Mouse (Mus musculus): ENCODE results near the gene Gucy2d.

The Gucy2d gene

DNA sequence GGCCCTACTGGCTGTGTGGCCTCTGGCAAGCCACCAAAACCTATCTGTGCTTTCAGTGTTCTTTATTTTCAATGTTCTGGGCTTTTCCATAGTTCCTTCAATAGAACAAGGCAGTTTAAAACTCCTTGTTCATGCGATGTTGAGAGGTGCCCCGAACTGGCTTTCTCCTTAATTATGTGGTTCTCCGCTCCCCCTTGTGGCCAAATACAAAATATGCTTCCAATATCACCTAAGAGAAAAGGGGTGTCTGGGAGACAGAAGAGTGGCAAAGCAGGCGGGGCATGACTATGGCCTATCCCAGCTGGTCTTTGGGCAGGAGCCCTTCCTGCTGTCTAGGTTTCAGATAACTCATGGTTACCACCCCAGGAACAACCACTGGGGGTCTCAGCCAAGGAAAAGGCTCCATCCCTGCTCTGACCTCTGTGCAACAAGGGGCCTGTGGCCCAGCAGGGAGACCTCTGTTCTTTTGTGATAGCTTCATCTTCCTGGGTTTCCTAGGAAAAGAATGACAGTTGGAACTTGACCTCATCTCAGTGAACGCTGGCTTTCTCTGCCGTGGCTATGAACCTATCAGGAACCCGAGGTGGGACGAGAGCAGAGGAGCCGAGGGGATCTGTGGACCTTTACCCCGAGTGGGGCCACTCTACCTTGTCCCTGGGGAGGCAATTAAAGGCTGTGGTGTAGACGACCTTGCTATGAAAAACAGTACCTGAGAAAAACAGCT, 7.5 kb downstream of the Gucy2d start:
- no peak for DNase-seq (ENCODE audit: low spot score in 2 of 2)

DNA sequence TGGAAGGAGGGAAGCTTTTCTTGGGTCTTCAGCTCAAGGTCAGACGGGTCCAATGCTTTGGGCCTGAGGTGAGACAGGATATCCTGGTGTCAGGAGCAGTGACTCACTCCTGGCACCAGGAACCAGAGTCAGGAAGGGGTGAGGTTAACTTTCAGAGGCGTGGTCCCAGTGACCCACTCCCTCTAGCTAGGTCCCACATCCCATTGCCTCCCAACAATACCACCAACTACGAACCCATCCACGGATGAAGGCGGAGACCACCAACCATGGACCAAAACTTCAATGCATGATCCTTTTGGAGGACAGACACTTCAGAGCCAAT, 8.1 kb downstream of the Gucy2d start:
- no peak for DNase-seq (ENCODE audit: low spot score in 2 of 2)

DNA sequence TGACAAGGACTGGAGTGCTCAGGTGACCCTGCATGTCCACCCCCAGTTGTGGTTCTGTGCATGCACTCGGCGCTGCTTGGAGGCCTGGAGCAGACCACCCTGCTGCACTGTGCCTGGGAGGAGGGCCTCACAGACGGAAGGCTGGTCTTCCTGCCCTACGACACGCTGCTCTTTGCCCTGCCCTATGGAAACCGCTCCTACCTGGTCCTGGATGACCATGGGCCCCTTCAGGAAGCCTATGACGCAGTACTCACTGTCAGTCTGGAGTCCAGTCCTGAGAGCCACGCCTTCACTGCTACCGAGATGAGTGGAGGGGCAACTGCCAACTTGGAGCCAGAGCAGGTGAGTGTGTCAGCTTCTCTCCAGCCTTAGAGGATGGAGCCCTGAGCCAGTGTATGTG, 9.5 kb downstream of the Gucy2d start:
- no peak for DNase-seq (ENCODE audit: low spot score in 2 of 2)

DNA sequence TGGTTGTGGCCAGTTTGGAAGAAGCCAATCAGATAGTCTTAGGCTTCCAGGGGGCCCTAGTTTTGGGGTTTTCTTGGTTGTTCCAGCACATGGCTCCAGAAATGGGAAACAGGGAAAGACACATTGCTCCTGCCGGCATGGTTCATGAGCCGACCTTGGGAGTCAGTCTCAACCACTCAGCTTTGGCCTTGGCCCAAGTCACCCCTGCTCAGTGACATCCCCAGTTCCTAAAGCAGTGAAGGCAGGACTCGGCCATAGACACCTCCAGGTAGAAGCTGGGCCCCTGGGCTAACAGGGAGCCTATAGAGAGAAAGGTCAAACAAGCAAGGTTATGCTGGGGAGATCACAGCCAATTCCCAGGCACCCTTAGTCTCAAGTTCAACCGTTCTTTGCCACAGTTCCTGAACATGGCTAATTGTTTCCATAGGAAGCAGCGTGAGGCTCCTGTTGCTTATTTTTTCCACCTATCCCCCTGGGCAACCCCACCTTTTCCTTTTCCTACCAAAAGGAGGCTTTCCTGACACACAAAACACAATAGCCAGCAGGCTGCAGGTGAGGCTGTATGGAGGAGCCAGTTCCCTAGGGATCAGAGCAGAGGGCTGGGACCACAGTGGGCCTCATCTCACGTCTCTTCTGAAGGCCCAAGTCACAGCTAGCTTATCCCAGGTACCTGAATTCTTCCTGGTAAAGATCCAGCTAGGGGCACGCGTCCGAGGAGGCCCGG, 14.3 kb downstream of the Gucy2d start:
- no peak for DNase-seq (ENCODE audit: low spot score in 2 of 2)

DNA sequence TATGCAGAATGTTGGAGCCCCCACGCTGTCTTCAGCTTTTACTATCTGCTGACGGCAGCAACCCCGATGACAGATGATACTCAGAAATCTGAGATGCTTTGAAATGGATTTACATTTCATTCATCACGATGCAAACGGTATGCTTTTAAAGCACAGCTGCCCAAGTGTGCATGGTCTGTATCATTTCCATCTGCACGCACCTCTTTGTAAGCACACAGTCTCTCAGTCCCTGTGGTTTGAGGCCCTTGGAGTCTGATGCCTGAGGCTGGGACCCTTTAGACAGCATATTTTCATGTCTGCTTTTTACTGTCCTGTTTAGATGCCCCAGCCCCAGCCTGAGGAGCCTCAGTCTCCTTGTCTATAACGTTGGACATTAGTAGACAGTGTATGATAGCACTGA, 20.1 kb downstream of the Gucy2d start:
- no peak for DNase-seq (ENCODE audit: low spot score in 2 of 2)

DNA sequence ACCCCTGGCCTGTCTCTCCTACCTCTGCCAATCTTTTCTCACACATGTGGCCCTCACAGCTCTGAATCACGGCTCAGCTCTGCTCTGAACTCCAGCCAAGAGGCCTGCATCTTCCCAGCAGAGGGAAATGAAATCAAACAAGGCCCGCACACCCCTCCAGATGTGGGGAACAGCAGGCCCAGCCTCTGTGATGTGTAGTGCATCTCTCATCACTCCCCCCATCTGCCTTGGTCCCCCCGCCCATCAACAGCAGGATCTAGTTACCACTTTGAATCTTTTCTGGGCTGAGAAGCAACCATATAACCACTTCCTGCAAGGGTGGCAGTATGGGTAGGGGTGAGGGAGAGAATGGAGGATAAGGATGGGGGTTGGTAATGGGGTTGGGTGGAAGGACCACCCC, 28.9 kb downstream of the Gucy2d start:
- DNase-seq (ENCODE audit: low spot score in 2 of 2): no peak

DNA sequence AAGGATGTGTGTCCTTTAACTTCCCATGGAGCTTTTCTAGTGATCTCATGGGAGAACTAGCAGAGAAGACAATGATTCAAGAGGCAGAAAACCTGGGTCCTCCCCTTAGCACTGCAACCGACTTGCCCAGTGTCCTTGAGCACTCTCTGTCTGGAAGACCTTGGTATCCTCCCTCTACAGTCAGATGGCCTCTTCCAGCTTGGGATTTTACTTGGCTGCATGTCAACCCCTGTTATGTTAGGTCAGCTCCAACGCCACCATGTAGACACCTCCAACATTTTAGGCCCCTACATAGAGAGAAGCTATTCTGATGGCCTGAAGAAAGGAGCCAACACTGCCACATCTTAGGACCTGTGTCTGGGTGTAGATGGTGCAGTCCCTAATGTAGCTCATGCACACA, 32.3 kb downstream of the Gucy2d start:
- no peak for DNase-seq (ENCODE audit: low spot score in 2 of 2)

DNA sequence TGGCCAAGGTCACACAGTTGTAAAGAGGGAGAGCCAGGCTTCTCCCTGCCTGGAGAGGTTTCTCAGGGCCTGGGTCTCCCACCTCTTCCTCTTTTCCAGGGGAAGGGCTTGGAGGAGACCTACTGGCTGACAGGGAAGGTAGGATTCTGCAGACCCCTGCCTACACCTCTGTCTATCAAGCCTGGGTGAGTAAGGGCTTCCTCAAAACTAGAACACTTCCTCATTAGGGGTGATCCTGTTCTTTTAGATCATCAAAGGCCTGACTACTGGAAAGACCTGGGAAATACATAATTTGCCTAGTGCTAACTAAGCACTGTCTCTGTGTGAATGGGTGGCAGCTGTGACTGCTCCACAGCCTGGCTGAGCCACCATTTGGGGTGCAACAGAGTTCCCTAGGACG, 34.3 kb downstream of the Gucy2d start:
- no peak for DNase-seq (ENCODE audit: low spot score in 2 of 2)

DNA sequence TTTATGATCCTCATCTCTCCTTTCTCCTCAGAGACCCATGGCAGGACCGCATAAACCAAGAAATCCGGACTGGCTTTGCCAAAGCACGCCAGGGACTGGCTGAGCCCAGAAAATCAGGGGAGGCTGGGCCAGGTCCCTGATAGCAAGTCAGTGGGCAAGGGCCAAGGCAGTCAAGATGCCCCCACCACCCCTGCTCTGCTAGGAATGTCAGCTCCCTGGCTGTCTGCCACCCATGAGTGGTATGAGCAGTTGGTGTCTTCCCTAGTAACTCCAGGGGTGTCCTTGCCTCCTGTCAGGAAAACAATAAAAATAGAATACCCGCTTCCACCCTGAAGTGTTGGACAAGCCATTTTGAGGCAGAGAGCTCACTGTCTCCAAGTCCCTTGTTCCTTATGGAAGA, 36.9 kb downstream of the Gucy2d start:
- DNase-seq (ENCODE audit: low spot score in 2 of 2): no peak

DNA sequence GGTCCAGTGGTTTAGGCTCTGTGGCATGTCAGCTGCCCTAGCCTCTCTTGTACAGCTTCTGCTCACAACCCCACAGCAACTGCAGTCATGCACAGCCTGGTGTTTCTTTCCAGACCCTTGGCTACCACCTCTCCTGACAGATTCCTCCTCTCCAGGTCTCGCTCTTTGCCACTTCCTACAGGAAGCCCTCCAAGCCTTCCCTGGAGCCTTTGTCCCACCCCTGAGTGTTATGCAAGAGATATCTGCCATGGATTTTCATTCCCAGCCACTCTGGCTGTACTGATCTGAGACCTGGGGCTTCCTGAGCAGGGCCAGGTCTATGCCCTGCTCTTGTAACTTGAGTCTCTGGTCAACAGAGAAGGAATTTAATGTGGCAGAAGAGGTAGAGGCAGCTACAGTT, 40.3 kb downstream of the Gucy2d start:
- DNase-seq (ENCODE audit: low spot score in 2 of 2): no peak

DNA sequence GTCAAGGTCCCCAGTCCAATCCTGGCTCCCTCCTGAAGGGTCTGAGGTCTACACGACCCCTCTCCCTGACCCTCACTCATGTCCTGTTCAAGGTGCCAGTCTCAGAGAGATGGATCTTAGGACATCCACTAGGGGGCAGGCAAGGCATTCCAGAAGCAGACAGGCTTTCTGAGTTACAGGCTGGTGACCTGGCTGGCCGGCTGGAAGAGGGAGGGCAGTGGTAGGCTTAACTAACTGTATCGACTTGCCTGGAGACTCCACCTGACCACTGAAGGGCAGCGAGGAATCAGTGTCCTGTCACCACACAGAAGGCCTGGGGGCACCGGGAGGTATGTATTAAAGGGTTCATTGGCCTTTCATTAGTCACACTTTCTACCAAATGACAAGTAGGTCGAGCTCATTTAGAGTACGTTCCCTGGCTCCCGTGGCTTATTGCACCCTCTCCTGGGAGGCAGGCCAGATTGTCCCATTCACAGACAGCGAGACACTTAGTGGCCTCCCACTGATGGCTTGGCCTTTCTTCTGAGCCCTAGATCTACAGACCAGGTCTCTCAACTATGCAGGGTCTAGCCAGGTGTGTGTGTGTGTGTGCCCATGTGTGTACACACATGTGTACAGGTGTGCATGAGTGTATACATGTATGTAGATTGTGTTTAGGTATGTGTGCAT, 41.0 kb downstream of the Gucy2d start:
- DNase-seq (ENCODE audit: low spot score in 2 of 2): peak; percentile 37 to 61

DNA sequence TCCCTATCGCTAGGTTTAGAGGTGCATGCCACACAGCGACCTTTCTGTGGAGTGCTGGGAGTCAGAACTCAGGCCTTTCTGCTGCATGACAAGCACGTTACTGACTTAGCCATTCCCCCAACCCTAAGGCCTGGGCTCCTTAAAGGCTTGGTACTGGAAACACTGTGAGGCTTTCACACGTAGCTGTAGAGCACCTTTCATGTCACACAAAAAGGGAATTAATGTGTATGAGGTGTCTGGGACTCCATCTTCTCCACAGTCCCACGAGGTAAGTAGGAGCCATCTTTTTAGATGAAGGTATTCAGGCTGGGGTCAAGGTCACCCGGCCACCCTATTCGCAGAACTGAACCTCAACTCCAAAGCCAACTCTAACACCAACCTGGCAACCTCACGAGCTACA, 41.6 kb downstream of the Gucy2d start:
- no peak for DNase-seq (ENCODE audit: low spot score in 2 of 2)

DNA sequence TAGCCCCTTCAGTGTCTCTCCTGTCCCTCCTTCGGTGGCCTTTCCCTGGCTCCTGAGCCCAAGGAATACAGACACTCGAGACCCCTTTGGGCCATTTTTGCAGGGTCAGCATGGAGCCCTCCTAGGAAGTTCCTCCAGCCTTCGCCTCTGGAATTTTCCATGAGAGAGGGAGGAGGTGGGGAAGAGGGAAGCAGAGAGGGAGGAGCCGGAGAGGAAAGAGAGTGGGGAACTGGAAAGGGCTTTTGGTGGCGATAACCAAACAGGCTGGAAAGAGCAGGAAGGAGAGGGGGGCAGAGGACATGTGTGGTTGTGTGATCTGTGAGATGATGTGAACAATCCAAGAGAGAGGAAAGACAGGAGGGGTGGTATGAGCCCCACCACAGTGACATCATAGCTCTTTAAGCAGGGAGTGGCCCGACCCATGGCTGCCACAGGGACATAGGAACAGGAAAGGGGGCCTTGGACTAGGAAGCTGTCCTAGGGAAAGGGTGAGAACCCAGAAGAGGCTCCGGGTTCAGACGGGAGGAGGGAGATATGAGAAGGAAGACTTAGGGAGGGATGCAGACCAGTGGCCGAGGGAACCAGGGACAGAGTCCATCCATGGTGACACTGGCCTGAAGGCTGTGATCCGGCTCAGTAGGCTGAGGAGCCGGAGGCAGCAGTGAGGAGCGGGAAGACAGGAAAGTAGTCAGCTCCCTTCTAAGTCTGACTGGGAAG, 42.5 kb downstream of the Gucy2d start:
- no peak for DNase-seq (ENCODE audit: low spot score in 2 of 2)

DNA sequence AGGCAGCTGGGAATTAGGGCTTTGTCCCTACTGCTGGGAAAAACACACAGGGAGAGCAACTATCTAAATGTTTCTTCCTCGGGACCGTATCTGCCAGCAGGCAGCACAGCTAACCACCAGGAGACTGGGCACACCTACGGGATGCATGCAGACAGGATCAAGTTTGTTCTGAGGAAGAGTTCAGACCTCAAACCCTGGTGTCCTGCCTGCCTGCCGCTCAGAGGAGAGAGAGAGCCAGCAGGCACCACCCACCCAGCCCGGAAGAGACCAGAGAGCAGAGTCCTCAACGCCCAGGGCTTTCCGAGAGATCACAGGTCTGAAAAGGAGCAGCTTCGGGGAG, 43.0 kb downstream of the Gucy2d start:
- DNase-seq (ENCODE audit: low spot score in 2 of 2): no peak

DNA sequence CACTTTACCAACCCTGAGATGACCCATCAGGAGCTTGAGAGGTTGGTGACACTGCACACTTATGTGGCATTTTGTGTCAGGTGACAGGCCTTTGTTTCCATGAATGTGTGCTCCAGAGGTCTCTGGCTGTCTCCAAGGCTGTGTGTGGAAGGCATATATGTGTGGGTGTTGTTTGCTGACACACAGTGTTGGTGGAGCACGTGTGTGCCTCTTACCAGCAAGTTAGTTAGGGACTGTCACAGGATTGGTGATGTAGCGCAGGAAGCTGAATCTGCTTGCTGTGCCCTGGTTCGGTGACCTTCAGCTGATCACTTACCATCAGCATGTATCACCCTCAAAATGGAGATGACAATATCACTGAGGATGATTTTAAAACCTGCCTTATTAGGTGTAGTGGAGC, 44.7 kb downstream of the Gucy2d start:
- DNase-seq (ENCODE audit: low spot score in 2 of 2): no peak

DNA sequence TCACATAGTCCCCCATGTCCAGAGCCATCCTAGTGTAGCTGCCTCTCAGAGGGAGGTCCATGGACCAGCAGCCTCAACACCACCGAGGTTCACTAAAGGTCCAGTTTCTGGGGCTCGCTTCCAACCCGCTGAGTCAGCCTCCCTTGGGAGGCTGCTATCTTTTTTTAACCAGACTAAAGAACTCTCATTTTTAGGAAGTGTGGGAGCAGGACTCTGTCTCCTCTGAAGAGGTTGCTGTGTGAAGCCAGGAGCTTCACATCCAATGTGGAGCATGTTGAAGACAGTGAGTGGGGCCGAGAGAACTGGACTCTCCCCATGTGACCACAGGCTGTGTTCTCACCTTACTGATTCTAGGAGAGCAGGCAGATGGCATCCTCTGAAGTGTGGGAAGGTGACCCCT, 45.3 kb downstream of the Gucy2d start:
- DNase-seq (ENCODE audit: low spot score in 2 of 2): no peak

DNA sequence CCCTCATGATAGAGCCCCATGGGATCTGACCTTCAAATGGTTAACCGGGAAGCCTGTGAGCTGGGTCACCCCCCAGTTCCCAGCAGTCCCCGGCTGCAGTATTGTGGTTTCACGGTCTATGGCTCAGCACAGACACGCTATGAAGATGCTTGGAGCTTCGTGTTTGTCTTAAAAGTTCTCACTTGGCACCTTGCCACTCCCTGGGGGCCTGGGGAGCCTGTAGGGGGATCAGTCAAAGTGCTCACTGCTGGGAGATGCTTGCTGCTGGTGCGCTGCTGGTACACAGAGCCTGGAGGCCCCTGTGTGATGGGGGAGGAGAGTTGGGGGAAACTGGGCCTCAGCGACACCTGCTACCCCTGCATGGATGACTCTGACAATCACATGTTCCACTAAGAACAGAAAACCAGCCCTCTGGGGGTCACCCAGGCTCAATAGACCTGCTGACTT, 46.3 kb downstream of the Gucy2d start:
- peak; percentile 32 to 47 for DNase-seq (ENCODE audit: low spot score in 2 of 2)

DNA sequence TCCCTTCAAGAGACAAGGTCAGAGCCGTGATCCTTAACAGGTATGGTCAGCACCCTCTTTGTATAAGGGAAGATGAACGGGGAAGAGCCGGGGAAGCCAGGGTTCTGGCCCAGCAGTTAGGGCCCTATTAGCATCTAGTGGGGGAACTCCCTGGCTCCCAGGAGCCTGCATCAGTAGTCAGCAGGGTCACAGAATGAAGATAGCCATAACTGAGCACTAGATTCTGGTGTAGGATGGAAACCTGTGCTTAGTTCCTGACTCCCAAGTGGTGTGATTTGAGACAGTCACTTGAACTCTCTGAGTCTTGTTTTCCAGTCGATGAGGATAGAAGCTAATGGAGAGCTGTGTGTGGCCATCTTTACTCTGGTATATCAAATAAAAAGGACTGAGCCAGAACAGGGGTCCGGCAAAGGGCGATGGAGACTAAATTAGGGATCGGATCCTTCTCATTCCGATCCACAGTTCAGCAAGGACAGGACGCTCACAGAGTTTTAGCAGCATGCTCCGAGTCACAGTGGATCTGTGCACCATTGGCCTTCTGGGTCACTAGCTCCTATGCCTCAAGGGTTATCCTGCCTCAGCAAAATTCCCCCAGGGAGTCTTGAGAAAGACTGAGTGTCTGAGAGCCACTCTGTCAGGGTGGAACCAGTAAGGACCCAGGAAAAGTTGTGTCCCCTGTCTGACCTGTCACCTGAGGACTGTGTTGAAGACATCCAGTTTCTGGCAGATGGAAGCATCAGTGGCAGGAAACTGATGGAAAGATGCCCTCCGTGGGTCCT, 47.2 kb downstream of the Gucy2d start:
- DNase-seq (ENCODE audit: low spot score in 2 of 2): no peak

DNA sequence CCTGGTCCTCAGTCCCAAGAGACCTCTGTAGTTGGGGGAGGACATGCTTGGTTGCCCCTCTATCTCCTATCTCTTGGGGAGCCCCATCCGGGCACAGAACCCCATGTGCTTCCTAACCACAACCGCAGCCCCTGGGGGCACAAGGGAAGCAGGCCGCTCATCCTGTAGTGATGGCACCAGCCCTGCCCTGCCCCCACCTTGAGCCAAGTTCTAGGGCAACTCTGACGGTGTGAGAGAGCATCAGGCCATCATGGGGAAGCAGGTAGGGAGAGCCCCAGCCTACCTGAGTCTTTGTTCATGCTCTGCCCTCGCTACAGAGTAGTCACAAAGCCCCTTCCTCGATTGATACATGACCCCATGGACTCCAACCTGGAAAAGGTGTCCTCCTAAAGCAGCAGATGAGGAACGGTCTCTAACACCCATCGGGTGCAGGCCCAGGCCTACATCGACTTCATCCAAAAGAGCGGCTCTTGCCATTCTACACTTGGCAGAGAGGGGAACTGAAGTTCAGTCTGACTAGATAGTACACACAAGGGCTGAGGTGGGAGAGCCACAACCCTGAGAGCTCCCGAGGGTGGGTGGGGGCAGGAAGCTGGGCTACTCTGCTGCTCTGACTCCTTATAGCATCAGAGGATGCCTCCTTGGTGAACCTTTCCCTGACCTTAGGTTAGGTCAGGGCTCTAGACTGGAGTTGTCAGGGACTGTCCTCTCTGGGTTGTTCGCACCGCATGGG, 48.3 kb downstream of the Gucy2d start:
- DNase-seq (ENCODE audit: low spot score in 2 of 2): peak; percentile 66 to 75

DNA sequence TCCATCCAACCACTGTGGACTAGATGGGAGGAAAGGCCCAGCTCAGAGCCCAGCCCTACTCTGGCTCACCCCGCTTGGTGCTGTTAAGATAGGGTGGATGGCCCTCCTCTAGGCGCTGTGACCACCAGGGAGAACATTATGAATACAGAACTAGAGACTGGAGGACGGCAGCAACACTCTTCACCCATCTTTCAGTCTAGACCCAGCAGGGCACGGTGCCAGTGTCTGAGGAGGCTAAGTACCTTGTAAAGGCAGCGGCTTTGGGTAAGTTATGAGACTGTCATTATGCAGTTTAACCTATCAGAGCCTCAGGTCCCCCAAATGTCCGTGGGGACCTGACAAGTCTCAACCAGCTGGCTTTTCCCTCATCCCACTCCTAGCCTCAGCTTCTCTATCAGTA, 48.9 kb downstream of the Gucy2d start, which contains the start of gene Lrrc32:
Gene Lrrc32 (plus strand): TSS at position 153 of the 400 bp plus-strand sequence.
- no peak for DNase-seq (ENCODE audit: low spot score in 2 of 2)

DNA sequence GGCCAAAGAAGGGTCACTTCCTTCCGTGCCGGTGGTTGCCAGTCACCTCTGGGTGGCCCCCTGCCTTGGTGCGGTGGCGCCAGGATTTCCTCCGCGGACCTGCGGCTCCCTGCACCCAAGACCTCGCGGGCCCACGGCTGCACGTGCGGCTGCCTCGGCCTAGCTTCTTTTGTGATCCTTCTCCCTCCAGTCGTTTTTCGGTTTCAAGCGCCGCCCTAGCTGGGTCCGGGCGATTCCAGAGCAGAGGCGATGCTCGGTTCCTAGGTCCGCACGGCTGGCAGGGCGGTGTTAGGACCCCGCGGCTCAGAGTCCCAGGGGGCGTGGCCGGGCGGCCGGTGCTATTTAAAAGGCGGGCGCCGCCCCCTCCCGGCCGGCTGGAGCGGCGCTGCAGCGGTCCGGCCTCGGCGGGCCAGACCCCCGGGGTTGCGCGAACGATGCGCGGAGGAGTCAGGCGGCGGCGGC, 49.4 kb downstream of the Gucy2d start:
- DNase-seq (ENCODE audit: low spot score in 2 of 2): peak; percentile 32 to 65
